Mouse (Mus musculus) brain, embryonic 14.5 days (tissue): ENCODE measurements around the gene Gas2.

ENCODE experiments used
- CTCF ChIP-seq: fragments of 200-500 bp; IDR thresholded peaks from 2 replicates; pipeline ENCODE4 v1.5.1; 2012; ENCODE audit warnings: inconsistent platforms, mild to moderate bottlenecking, moderate library complexity, borderline replicate concordance; ENCODE audit not compliant: insufficient read depth, insufficient read length; ENCODE audit errors: extremely low read depth
- POLR2A ChIP-seq: fragments of 200-500 bp; IDR thresholded peaks from 2 replicates; pipeline ENCODE4 v1.6.1; 2012; ENCODE audit warnings: mild to moderate bottlenecking, inconsistent platforms, borderline replicate concordance; ENCODE audit not compliant: poor library complexity, insufficient read depth, insufficient read length, severe bottlenecking; ENCODE audit errors: extremely low read depth

- TF ChIP-seq POLR2A (no peak), CTCF (no peak)
These were observed 23.5 kb downstream of the Gas2 start for GRCm38 (mm10) chr7:51885345-51885744.
